Mouse (Mus musculus): Measurements from ENCODE around the gene Crygc. TPM values are rescaled to one million over a fixed set of nuclear protein-coding genes. Genes with fewer than 3 reads are reported as not detected.

The Crygc gene
- polyA plus RNA-seq, 1 experiment from 2014 or later, result not detected

GRCm38 (mm10) chr1:65112031-65112806, 38.7 kb upstream of the Crygc start:
- peak overlapping the region; percentile 42; the same call in 1 of the 2 replicates for H3K9ac ChIP-seq (ENCODE audit: low read depth, low read length)
- 8% methylated on average over 8 of the region's 8 CpGs for WGBS
- H3K9me3 ChIP-seq (replicated peaks; ENCODE audit: low read length), result no peaks in the 10 kb centered on the region
- peak overlapping the region; percentile 43 for H3K27ac ChIP-seq
- H3K36me3 ChIP-seq (ENCODE audit: insufficient read depth, low read length), result no peaks in the 10 kb centered on the region
- H3K27me3 ChIP-seq (ENCODE audit: insufficient read depth, low read length), result no peaks in the 10 kb centered on the region
- H3K4me2 ChIP-seq (ENCODE audit: low read length), result peak overlapping the region; percentile 53
- peak; percentile 96 for TF ChIP-seq CTCF (IDR thresholded peaks at IDR 0.05; ENCODE audit: low read depth)
- H3K4me1 ChIP-seq (replicated peaks; ENCODE audit: insufficient read depth, low read length), result 0 out of 2 replicates have a peak, but pooled peaks cover 3% of the 10 kb centered on the region
- ATAC-seq (replicated peaks; ENCODE audit: low FRiP score, low read depth) (peak; percentile 45; the same call in 1 of the 2 replicates), DNase-seq (ENCODE audit: low spot score) (peak; percentile 96)
- H3K4me3 ChIP-seq (replicated peaks; ENCODE audit: low read depth, low read length), result peak overlapping the region; percentile 11; the same call in 1 of the 2 replicates

- Histone ChIP-seq H3K9me3 (replicated peaks; ENCODE audit: low read length) (no peaks in the 10 kb centered on the region), H3K36me3 (ENCODE audit: insufficient read depth, low read length) (no peaks in the 10 kb centered on the region), H3K27me3 (ENCODE audit: insufficient read depth, low read length) (no peaks in the 10 kb centered on the region), H3K9ac (ENCODE audit: low read depth, low read length) (0 out of 2 replicates have a peak overlapping the region, but pooled peaks have one; percentile 3), H3K27ac (no peak overlapping the region), H3K4me3 (replicated peaks; ENCODE audit: low read depth, low read length) (no peak overlapping the region), H3K4me2 (ENCODE audit: low read length) (0 out of 2 replicates have a peak overlapping the region, but pooled peaks have one; percentile 8), H3K4me1 (replicated peaks; ENCODE audit: insufficient read depth, low read length) (0 out of 2 replicates have a peak, but pooled peaks cover 3% of the 10 kb centered on the region)
- no peak for TF ChIP-seq CTCF (IDR thresholded peaks at IDR 0.05; ENCODE audit: low read depth)
- DNase-seq (ENCODE audit: low spot score) (no peak), ATAC-seq (replicated peaks; ENCODE audit: low FRiP score, low read depth) (no peak)
- WGBS, result 65% methylated on average over 25 of the region's 25 CpGs
Observed at GRCm38 (mm10) chr1:65109756-65110435, 36.4 kb upstream of the Crygc start.

DNA sequence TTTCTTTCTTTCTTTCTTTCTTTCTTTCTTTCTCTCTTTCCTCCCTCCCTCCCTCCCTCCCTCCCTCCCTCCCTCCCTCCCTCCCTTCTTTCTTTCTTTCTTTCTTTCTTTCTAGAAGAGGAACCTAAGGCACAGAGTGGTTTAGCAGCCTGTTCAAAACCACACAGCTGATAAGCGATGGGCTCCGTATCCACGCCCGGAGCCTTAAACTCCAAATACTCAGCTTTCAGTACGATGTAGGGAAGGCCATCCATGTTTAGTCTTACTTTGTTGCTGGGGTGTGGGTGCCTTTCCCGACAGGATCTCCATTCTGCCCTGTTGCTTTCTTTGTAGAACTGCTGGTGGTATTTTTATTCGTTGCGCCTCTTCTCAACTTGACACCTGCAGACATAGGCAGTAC, 35.7 kb upstream of the Crygc start:
- Histone ChIP-seq H3K9ac (ENCODE audit: low read depth, low read length) (no peak overlapping the region), H3K9me3 (replicated peaks; ENCODE audit: low read length) (no peaks in the 10 kb centered on the region), H3K4me1 (replicated peaks; ENCODE audit: insufficient read depth, low read length) (0 out of 2 replicates have a peak, but pooled peaks cover 3% of the 10 kb centered on the region), H3K27ac (no peak overlapping the region), H3K4me2 (ENCODE audit: low read length) (no peak overlapping the region), H3K36me3 (ENCODE audit: insufficient read depth, low read length) (no peaks in the 10 kb centered on the region), H3K4me3 (replicated peaks; ENCODE audit: low read depth, low read length) (no peak overlapping the region), H3K27me3 (ENCODE audit: insufficient read depth, low read length) (no peaks in the 10 kb centered on the region)
- DNase-seq (ENCODE audit: low spot score) (no peak), ATAC-seq (replicated peaks; ENCODE audit: low FRiP score, low read depth) (no peak)
- TF ChIP-seq CTCF (IDR thresholded peaks at IDR 0.05; ENCODE audit: low read depth), result no peak
- WGBS, result 94% methylated on average over 8 of the region's 8 CpGs

- no peaks in the 10 kb centered on the region for H3K27me3 ChIP-seq (ENCODE audit: insufficient read depth, low read length)
- no peaks in the 10 kb centered on the region for H3K36me3 ChIP-seq (ENCODE audit: insufficient read depth, low read length)
- 0 out of 2 replicates have a peak, but pooled peaks cover 3% of the 10 kb centered on the region for H3K4me1 ChIP-seq (replicated peaks; ENCODE audit: insufficient read depth, low read length)
- no peaks in the 10 kb centered on the region for H3K9me3 ChIP-seq (replicated peaks; ENCODE audit: low read length)
- H3K4me3 ChIP-seq (replicated peaks; ENCODE audit: low read depth, low read length), result no peak overlapping the region
- no peak overlapping the region for H3K27ac ChIP-seq
- TF ChIP-seq CTCF (IDR thresholded peaks at IDR 0.05; ENCODE audit: low read depth), result no peak
- WGBS, result 79% methylated on average over 10 of the region's 10 CpGs
- no peak for ATAC-seq (replicated peaks; ENCODE audit: low FRiP score, low read depth)
- H3K4me2 ChIP-seq (ENCODE audit: low read length), result no peak overlapping the region
- no peak for DNase-seq (ENCODE audit: low spot score)
- H3K9ac ChIP-seq (ENCODE audit: low read depth, low read length), result no peak overlapping the region
Observed at GRCm38 (mm10) chr1:65107654-65108279, 34.3 kb upstream of the Crygc start.

DNA sequence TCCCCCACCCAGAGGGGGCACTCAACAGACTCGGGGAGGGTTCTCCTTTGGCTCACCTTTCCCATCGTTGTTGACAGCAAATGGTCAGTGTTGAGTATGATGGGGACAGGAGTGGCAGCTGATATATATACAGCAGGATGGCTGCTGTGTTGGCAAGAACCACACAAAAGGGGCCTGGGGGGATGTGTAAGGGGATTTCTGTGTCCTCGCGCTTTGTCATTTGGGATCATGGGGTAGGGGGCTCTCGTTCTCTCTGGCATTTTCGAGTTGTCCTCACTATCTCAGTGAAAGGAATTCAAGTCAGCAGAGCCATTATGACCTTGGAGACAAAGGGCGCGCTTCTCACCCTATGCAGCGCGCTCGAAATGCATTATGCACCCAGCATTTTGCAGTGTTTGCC, 29.8 kb upstream of the Crygc start, which contains the start of gene Cryga:
Gene Cryga, minus strand, starts transcription at position 101 of the 400 bp plus-strand sequence.
- H3K4me2 ChIP-seq (ENCODE audit: low read length), result no peak within 1 kb of the TSS
- ATAC-seq (replicated peaks; ENCODE audit: low FRiP score, low read depth) (no peak), DNase-seq (ENCODE audit: low spot score) (no peak)
- H3K36me3 ChIP-seq (ENCODE audit: insufficient read depth, low read length), result no peaks in the 10 kb centered on the region
- H3K27me3 ChIP-seq (ENCODE audit: insufficient read depth, low read length), result no peaks in the 10 kb centered on the region
- no peak within 1 kb of the TSS for H3K4me3 ChIP-seq (replicated peaks; ENCODE audit: low read depth, low read length)
- TF ChIP-seq CTCF (IDR thresholded peaks at IDR 0.05; ENCODE audit: low read depth), result no peak
- WGBS, result 90% methylated on average over 11 of the region's 11 CpGs
- no peak within 1 kb of the TSS for H3K27ac ChIP-seq
- no peak within 1 kb of the TSS for H3K9ac ChIP-seq (ENCODE audit: low read depth, low read length)
- H3K9me3 ChIP-seq (replicated peaks; ENCODE audit: low read length), result no peaks in the 10 kb centered on the region
- no peaks in the 10 kb centered on the region for H3K4me1 ChIP-seq (replicated peaks; ENCODE audit: insufficient read depth, low read length)

DNA sequence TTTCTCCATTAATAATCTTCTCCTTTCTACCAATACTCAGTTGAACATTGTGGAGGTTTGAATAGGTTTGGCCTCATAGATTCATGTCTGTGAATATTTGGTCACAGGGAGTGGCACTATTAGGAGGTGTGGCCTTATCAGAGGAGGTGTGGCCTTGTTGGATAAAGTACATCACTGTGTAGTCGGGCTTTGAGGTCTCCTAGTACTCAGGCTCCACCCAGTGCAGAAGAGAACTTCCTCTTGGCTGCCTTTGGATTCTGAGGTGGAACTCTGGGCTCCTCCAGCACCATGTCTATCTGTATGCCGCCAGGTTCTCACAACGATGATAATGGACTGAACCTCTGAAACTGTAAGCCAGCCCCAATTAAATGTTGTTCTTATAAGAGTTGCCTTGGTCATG, 23.5 kb upstream of the Crygc start:
- no peaks in the 10 kb centered on the region for H3K9me3 ChIP-seq (replicated peaks; ENCODE audit: low read length)
- H3K4me3 ChIP-seq (replicated peaks; ENCODE audit: low read depth, low read length), result no peak overlapping the region
- DNase-seq (ENCODE audit: low spot score) (no peak), ATAC-seq (replicated peaks; ENCODE audit: low FRiP score, low read depth) (no peak)
- 81% methylated on average over 3 of the region's 3 CpGs for WGBS
- no peaks in the 10 kb centered on the region for H3K36me3 ChIP-seq (ENCODE audit: insufficient read depth, low read length)
- H3K27ac ChIP-seq, result no peak overlapping the region
- no peak overlapping the region for H3K4me2 ChIP-seq (ENCODE audit: low read length)
- H3K4me1 ChIP-seq (replicated peaks; ENCODE audit: insufficient read depth, low read length), result no peaks in the 10 kb centered on the region
- no peak overlapping the region for H3K9ac ChIP-seq (ENCODE audit: low read depth, low read length)
- TF ChIP-seq CTCF (IDR thresholded peaks at IDR 0.05; ENCODE audit: low read depth), result no peak
- H3K27me3 ChIP-seq (ENCODE audit: insufficient read depth, low read length), result no peaks in the 10 kb centered on the region

All from kidney, postnatal 0 days (tissue).